Comparison of ENCODE assay signal across 9 mouse cellular contexts in genomic region chr4:137719378-137720077, GRCm38 (mm10). TPM values are rescaled to one million over a fixed set of nuclear protein-coding genes. Genes with fewer than 3 reads are reported as not detected.
DNase-seq lines count a peak whose midpoint lies in the region; ATAC-seq and TF ChIP-seq lines count a peak whose summit lies in the region.
"Had no signal": no experiment of that assay in that cellular context is flagged by ENCODE, and none has a peak within 500 bp of the region (broad histone marks: within the 10 kb centered on the region; RNA-seq: fewer than 3 reads in every experiment).

No protein-coding gene starts in this region.

- WGBS in forebrain, embryonic 13.5 days, result 38% methylated on average over 15 of the region's 15 CpGs
- WGBS in midbrain, embryonic 11.5 days, result 37% methylated on average over 15 of the region's 15 CpGs

- TF ChIP-seq CTCF in CH12.LX (conservative IDR thresholded peaks at IDR 0.05 in 1 of 2, IDR thresholded peaks at IDR 0.05 in 1 of 2; ENCODE audit: low read depth in 2 of 2, low read length in 2 of 2), result peak in 1 of 2 experiments; percentile 24; a peak in 1 of 4 replicates

- H3K36me3 ChIP-seq in CH12.LX (replicated peaks in 1 of 2; ENCODE audit: control insufficient read depth in 1 of 2, insufficient read depth in 1 of 2, low read length in 1 of 2), result peaks cover 0 to 2% of the 10 kb centered on the region in 2 experiments
- H3K36me3 ChIP-seq in forebrain, embryonic 13.5 days (ENCODE audit: poor library complexity, severe bottlenecking), result no peaks in the 10 kb centered on the region
- no peaks in the 10 kb centered on the region for H3K36me3 ChIP-seq in midbrain, embryonic 11.5 days (ENCODE audit: control insufficient read depth, insufficient read depth, low read length)

- H3K79me2 ChIP-seq in CH12.LX (replicated peaks; ENCODE audit: control insufficient read depth, extremely low read depth, insufficient read depth, poor library complexity, severe bottlenecking), result no peaks in the 10 kb centered on the region

- peaks cover 14 to 55% of the 10 kb centered on the region in 2 experiments for H3K4me1 ChIP-seq in CH12.LX (ENCODE audit: control insufficient read depth in 1 of 2, insufficient read depth in 2 of 2)
- H3K4me1 ChIP-seq in forebrain, embryonic 13.5 days, result peaks cover 23% of the 10 kb centered on the region
- peaks cover 12% of the 10 kb centered on the region for H3K4me1 ChIP-seq in midbrain, embryonic 11.5 days (ENCODE audit: control insufficient read depth, insufficient read depth, low read length)

- H3K27me3 ChIP-seq in CH12.LX (replicated peaks), result peaks cover 17% of the 10 kb centered on the region
- peaks cover 17% of the 10 kb centered on the region for H3K27me3 ChIP-seq in forebrain, embryonic 13.5 days
- H3K27me3 ChIP-seq in midbrain, embryonic 11.5 days (ENCODE audit: control insufficient read depth, insufficient read depth, low read length), result no peaks in the 10 kb centered on the region; the same call in 1 of the 2 replicates

- H3K4me2 ChIP-seq in CH12.LX (ENCODE audit: insufficient read depth, low read depth, poor library complexity, severe bottlenecking), result peak overlapping the region; percentile 68
- peak overlapping the region; percentile 4; the same call in 1 of the 2 replicates for H3K4me2 ChIP-seq in forebrain, embryonic 13.5 days
- H3K4me2 ChIP-seq in midbrain, embryonic 11.5 days, result peak overlapping the region; percentile 9; the same call in 1 of the 2 replicates

- H3K9me3 ChIP-seq in CH12.LX (replicated peaks; ENCODE audit: low read length), result no peaks in the 10 kb centered on the region
- H3K9me3 ChIP-seq in forebrain, embryonic 13.5 days (replicated peaks), result no peaks in the 10 kb centered on the region
- no peaks in the 10 kb centered on the region for H3K9me3 ChIP-seq in midbrain, embryonic 11.5 days (ENCODE audit: control insufficient read depth, low read length)

- dilution Hi-C loops in CH12.LX (cut with MboI; ENCODE audit: extremely low pct_ligation_motif_present, extremely low pct_unique_long_range_greater_than_20kb, low sequenced_read_pairs), result no loop called here

- ATAC-seq in forebrain, embryonic 13.5 days, result 0 out of 2 replicates have a peak, but pooled peaks have one; percentile 36
- peak; percentile 19; the same call in 1 of the 2 replicates for ATAC-seq in midbrain, embryonic 11.5 days (ENCODE audit: low FRiP score)
- no peak for ATAC-seq in frontal cortex, adult (ENCODE audit: low TSS enrichment)
- ATAC-seq: activated CD4-positive, CD25-positive, alpha-beta regulatory T cell, adult 4 months had no signal

- TF ChIP-seq RAD21 in CH12.LX (IDR thresholded peaks at IDR 0.05; ENCODE audit: low read depth, low read length), result peak; percentile 11

- peak overlapping the region; percentile 38 to 52 (median 40) for H3K4me3 ChIP-seq in CH12.LX (replicated peaks in 1 of 3; ENCODE audit: low read depth in 2 of 3, low read length in 2 of 3, poor library complexity in 1 of 3)
- no peak overlapping the region for H3K4me3 ChIP-seq in forebrain, embryonic 13.5 days
- no peak overlapping the region for H3K4me3 ChIP-seq in midbrain, embryonic 11.5 days (ENCODE audit: low read depth, low read length)

- DNase-seq in CH12.LX (ENCODE audit: extremely low read depth) (peak; percentile 82), ZHBTc4 (ENCODE audit: low read depth, low spot score) (peak; percentile 92)
- DNase-seq in midbrain, embryonic 11.5 days (ENCODE audit: low spot score, missing footprints), result no peak
- no peak for DNase-seq in cerebellum, postnatal 25 days
- no peak for DNase-seq in gastrocnemius, postnatal 25 days
- DNase-seq in lung, postnatal 10 days, result no peak

- H3K9ac ChIP-seq in CH12.LX (ENCODE audit: insufficient read depth, low read depth), result no peak overlapping the region
- peak overlapping the region; percentile 47 for H3K9ac ChIP-seq in forebrain, embryonic 13.5 days
- H3K9ac ChIP-seq in midbrain, embryonic 11.5 days (ENCODE audit: low read length), result peak overlapping the region; percentile 47

- in situ Hi-C loops in CH12.LX (cut with MboI; ENCODE audit: low pct_ligation_motif_present, low pct_unique_long_range_greater_than_20kb, low sequenced_read_pairs), result loop anchor here (5.0 kb wide), 1 partner anchor 37 kb away; no protein-coding TSS in a partner anchor

- H3K27ac ChIP-seq in CH12.LX (ENCODE audit: insufficient read depth, low read depth), result peak overlapping the region; percentile 50
- peak overlapping the region; percentile 77 for H3K27ac ChIP-seq in forebrain, embryonic 13.5 days
- H3K27ac ChIP-seq in midbrain, embryonic 11.5 days (ENCODE audit: low read depth, low read length), result peak overlapping the region; percentile 35; the same call in 1 of the 2 replicates

- no peak; the same call in 1 of the 2 replicates for TF ChIP-seq POLR2A in CH12.LX (IDR thresholded peaks at IDR 0.05; ENCODE audit: low read depth, low read length)

- no peak for TF ChIP-seq EP300 in CH12.LX (IDR thresholded peaks at IDR 0.05; ENCODE audit: low read length)

TF ChIP-seq in CH12.LX, 34 proteins besides CTCF, POLR2A, EP300 and RAD21:
- no peak for TF ChIP-seq JUN (IDR thresholded peaks at IDR 0.05; ENCODE audit: insufficient read depth, low read depth, low read length)
- TF ChIP-seq IRF4 (IDR thresholded peaks at IDR 0.05; ENCODE audit: low read depth, low read length), result peak; percentile 80
- no peak for TF ChIP-seq CHD1 (IDR thresholded peaks at IDR 0.05; ENCODE audit: low read depth, low read length)
- TF ChIP-seq GABPA (IDR thresholded peaks at IDR 0.05; ENCODE audit: insufficient replicate concordance, low read depth, low read length), result no peak
- no peak for TF ChIP-seq RCOR1 (conservative IDR thresholded peaks at IDR 0.05; ENCODE audit: low read depth, low read length)
- TF ChIP-seq NELFE (IDR thresholded peaks at IDR 0.05; ENCODE audit: low read depth, low read length), result no peak
- TF ChIP-seq TBP (conservative IDR thresholded peaks at IDR 0.05; ENCODE audit: low read depth, low read length), result no peak
- TF ChIP-seq USF2 (conservative IDR thresholded peaks at IDR 0.05; ENCODE audit: low read depth, low read length), result 0 out of 2 replicates have a peak, but pooled peaks have one; percentile 11
- peak; percentile 56 for TF ChIP-seq ETS1 (conservative IDR thresholded peaks at IDR 0.05; ENCODE audit: low read depth, low read length)
- TF ChIP-seq ZMIZ1 (IDR thresholded peaks at IDR 0.05; ENCODE audit: low read depth, low read length), result no peak
- TF ChIP-seq TCF12 (IDR thresholded peaks at IDR 0.05; ENCODE audit: low read depth, low read length), result peak; percentile 39; the same call in 1 of the 2 replicates
- no peak; the same call in 1 of the 2 replicates for TF ChIP-seq NRF1 (IDR thresholded peaks at IDR 0.05; ENCODE audit: low read depth, low read length)
- TF ChIP-seq POLR2AphosphoS2 (IDR thresholded peaks at IDR 0.05; ENCODE audit: low read depth, low read length), result no peak
- TF ChIP-seq ZKSCAN1 (IDR thresholded peaks at IDR 0.05; ENCODE audit: borderline replicate concordance, low read depth, low read length), result no peak
- 0 out of 2 replicates have a peak, but pooled peaks have one; percentile 7 for TF ChIP-seq ELF1 (IDR thresholded peaks at IDR 0.05; ENCODE audit: low read depth, low read length)
- TF ChIP-seq MXI1 (IDR thresholded peaks at IDR 0.05; ENCODE audit: low read depth, low read length), result no peak; the same call in none of the 2 replicates
- peak; percentile 86 for TF ChIP-seq BHLHE40 (IDR thresholded peaks at IDR 0.05; ENCODE audit: low read depth, low read length)
- TF ChIP-seq SMC3 (IDR thresholded peaks at IDR 0.05; ENCODE audit: low read depth, low read length), result no peak; the same call in 1 of the 2 replicates
- TF ChIP-seq MEF2A (IDR thresholded peaks at IDR 0.05; ENCODE audit: borderline replicate concordance, low read depth, low read length), result peak; percentile 33; the same call in 1 of the 2 replicates
- peak; percentile 73 for TF ChIP-seq USF1 (IDR thresholded peaks at IDR 0.05; ENCODE audit: low read depth, low read length)
- no peak for TF ChIP-seq UBTF (IDR thresholded peaks at IDR 0.05; ENCODE audit: low read depth, low read length)
- TF ChIP-seq CHD2 (IDR thresholded peaks at IDR 0.05; ENCODE audit: low read length), result peak; percentile 20; the same call in 1 of the 2 replicates
- no peak for TF ChIP-seq E2F4 (IDR thresholded peaks at IDR 0.05; ENCODE audit: insufficient replicate concordance, low read depth, low read length)
- no peak for TF ChIP-seq ZNF384 (IDR thresholded peaks at IDR 0.05; ENCODE audit: low read depth, low read length)
- TF ChIP-seq MAFK (IDR thresholded peaks at IDR 0.05; ENCODE audit: insufficient replicate concordance, low read length), result peak; percentile 29; the same call in 1 of the 2 replicates
- no peak for TF ChIP-seq KAT2A (IDR thresholded peaks at IDR 0.05; ENCODE audit: insufficient replicate concordance, low read length)
- TF ChIP-seq MAX (IDR thresholded peaks at IDR 0.05; ENCODE audit: low read length), result no peak
- TF ChIP-seq MAZ (IDR thresholded peaks at IDR 0.05; ENCODE audit: low read depth, low read length), result peak; percentile 59
- TF ChIP-seq HCFC1 (IDR thresholded peaks at IDR 0.05; ENCODE audit: low read depth, low read length), result no peak
- peak; percentile 25; the same call in 1 of the 2 replicates for TF ChIP-seq SIN3A (IDR thresholded peaks at IDR 0.05; ENCODE audit: low read length)
- TF ChIP-seq ZC3H11A (IDR thresholded peaks at IDR 0.05; ENCODE audit: low read depth, low read length), result no peak

RNA-seq across cellular contexts. Expression of gene Rap1gap, which starts 55.0 kb away (rescaled TPM):
- total RNA-seq in CH12.LX (2012; rRNA removed) (5.1 and 5.8 TPM in 2 replicates), CH12.LX (2014; rRNA removed) (2.4 and 3.0 TPM in 2 replicates)
- 9.2 and 11.1 TPM in 2 replicates for polyA plus RNA-seq in CH12.LX (2012; ENCODE audit: insufficient read length, low read depth)
- polyA plus RNA-seq in forebrain, embryonic 13.5 days (2015; fragmentation: Nextera tagmentation; extraction: Ambion mirVana), result 11.8 and 16.5 TPM in 2 replicates
- 4.6 and 4.9 TPM in 2 replicates for polyA plus RNA-seq in midbrain, embryonic 11.5 days (2014; fragmentation: Nextera tagmentation; extraction: Ambion mirVana)
- 1 to 10 TPM; 8.0 to 9.4 TPM for total RNA-seq in gastrocnemius, postnatal 25 days (2021)

Comparison
In these comparisons a context has a peak if more than half of its experiments do, and no peak if none do; other contexts are left out.
1. DNase-seq: peak in CH12.LX (single experiment) and ZHBTc4 (single experiment); none in midbrain, embryonic 11.5 days (single experiment), cerebellum, postnatal 25 days (0 of 2), gastrocnemius, postnatal 25 days (single experiment) and lung, postnatal 10 days (single experiment).
2. H3K4me2 ChIP-seq: peak in every context shown above with its lines; median percentile 68 in CH12.LX; 9 in midbrain, embryonic 11.5 days; 4 in forebrain, embryonic 13.5 days.
3. H3K4me3 ChIP-seq: peak in CH12.LX (3 of 3); none in forebrain, embryonic 13.5 days (single experiment) and midbrain, embryonic 11.5 days (single experiment).
4. Peak in every context shown above with its lines, with median percentiles within 50 percentile points of each other: H3K27ac ChIP-seq.